Comparison of ENCODE assay signal across 26 mouse cellular contexts in genomic region chr10:18788601-18789000, GRCm38 (mm10). TPM values are rescaled to one million over a fixed set of nuclear protein-coding genes. Genes with fewer than 3 reads are reported as not detected.
DNase-seq lines count a peak whose midpoint lies in the region; ATAC-seq lines count a peak whose summit lies in the region.
"Had no signal": no experiment of that assay in that cellular context is flagged by ENCODE, and none has a peak within 500 bp of the region (broad histone marks: within the 10 kb centered on the region; RNA-seq: fewer than 3 reads in every experiment).

No protein-coding gene starts in this region.

- H3K9me3 ChIP-seq in embryonic facial prominence, embryonic 12.5 days: no peaks in the 10 kb centered on the region
- no peaks in the 10 kb centered on the region for H3K9me3 ChIP-seq in embryonic facial prominence, embryonic 10.5 days
- H3K9me3 ChIP-seq: forebrain, embryonic 13.5 days; forebrain, embryonic 15.5 days had no signal

- H3K27me3 ChIP-seq in embryonic facial prominence, embryonic 12.5 days: no peaks in the 10 kb centered on the region
- H3K27me3 ChIP-seq in embryonic facial prominence, embryonic 10.5 days (replicated peaks; ENCODE audit: low read depth, poor library complexity, severe bottlenecking): no peaks in the 10 kb centered on the region
- H3K27me3 ChIP-seq: CH12.LX; forebrain, embryonic 13.5 days; forebrain, embryonic 15.5 days had no signal

- no peak overlapping the region for H3K4me2 ChIP-seq in embryonic facial prominence, embryonic 12.5 days (replicated peaks)
- H3K4me2 ChIP-seq: forebrain, embryonic 13.5 days; forebrain, embryonic 15.5 days had no signal

- H3K9ac ChIP-seq in embryonic facial prominence, embryonic 12.5 days: no peak overlapping the region
- H3K9ac ChIP-seq: forebrain, embryonic 13.5 days; forebrain, embryonic 15.5 days; forebrain, postnatal 0 days had no signal

- ATAC-seq in embryonic facial prominence, embryonic 12.5 days (ENCODE audit: insufficient number of reproducible peaks, insufficient read depth, low FRiP score, low TSS enrichment): peak; percentile 15; the same call in 1 of the 2 replicates
- no peak for ATAC-seq in megakaryocyte-erythroid progenitor cell, adult 5-6 weeks (replicated peaks; ENCODE audit: low FRiP score, low TSS enrichment, poor library complexity, severe bottlenecking)
- ATAC-seq: activated CD4-positive, CD25-positive, alpha-beta regulatory T cell, adult 4 months; CD4-positive, CD25-positive, alpha-beta regulatory T cell, adult 4 months; forebrain, embryonic 13.5 days; forebrain, embryonic 15.5 days; forebrain, postnatal 0 days had no signal

- no peaks in the 10 kb centered on the region for H3K4me1 ChIP-seq in embryonic facial prominence, embryonic 12.5 days
- H3K4me1 ChIP-seq in embryonic facial prominence, embryonic 10.5 days: no peaks in the 10 kb centered on the region
- H3K4me1 ChIP-seq: forebrain, embryonic 13.5 days; forebrain, embryonic 15.5 days had no signal

- H3K4me3 ChIP-seq in embryonic facial prominence, embryonic 12.5 days: no peak overlapping the region
- no peak overlapping the region for H3K4me3 ChIP-seq in embryonic facial prominence, embryonic 10.5 days
- H3K4me3 ChIP-seq: forebrain, embryonic 13.5 days; forebrain, embryonic 15.5 days had no signal

- no peak overlapping the region for H3K27ac ChIP-seq in embryonic facial prominence, embryonic 12.5 days
- no peak overlapping the region for H3K27ac ChIP-seq in embryonic facial prominence, embryonic 10.5 days (replicated peaks)
- H3K27ac ChIP-seq: forebrain, embryonic 13.5 days; forebrain, embryonic 15.5 days had no signal

- H3K36me3 ChIP-seq in embryonic facial prominence, embryonic 12.5 days: no peaks in the 10 kb centered on the region
- H3K36me3 ChIP-seq in embryonic facial prominence, embryonic 10.5 days (replicated peaks): no peaks in the 10 kb centered on the region
- H3K36me3 ChIP-seq: forebrain, embryonic 15.5 days had no signal

- WGBS in embryonic facial prominence, embryonic 12.5 days: 62% methylated on average over 1 of the region's 1 CpGs
- 73% methylated on average over 1 of the region's 1 CpGs for WGBS in embryonic facial prominence, embryonic 10.5 days

- DNase-seq in embryonic facial prominence, embryonic 10.5 days (ENCODE audit: low spot score): no peak
- DNase-seq in ES-CJ7 (ENCODE audit: low read depth, low spot score) (peak; percentile 53), ZHBTc4 (ENCODE audit: low read depth, low spot score) (peak; percentile 12)
- DNase-seq: adrenal gland, adult 8-10 months; adrenal gland, postnatal 14 days; adrenal gland, postnatal 36 days; B cell, adult 2 months; cerebellum, adult 11-12 months; cerebellum, adult 2 months; cerebellum, adult 9-10 months; cerebellum, postnatal 10 days; cerebellum, postnatal 25 days; forebrain, postnatal 0 days had no signal

RNA-seq across cellular contexts. Expression of gene Gm4922, which starts 2.0 kb away (rescaled TPM):
- polyA plus RNA-seq in embryonic facial prominence, embryonic 12.5 days (2016; fragmentation: Nextera tagmentation; extraction: Ambion mirVana): not detected in 2 replicates
- not detected in 2 replicates for polyA plus RNA-seq in embryonic facial prominence, embryonic 10.5 days (2016; fragmentation: Nextera tagmentation; extraction: Ambion mirVana)
- not detected in 2 replicates for total RNA-seq in megakaryocyte-erythroid progenitor cell, adult 5-6 weeks (2014; fragmentation: Nextera tagmentation)
- total RNA-seq in megakaryocyte-erythroid progenitor cell, adult 5-6 weeks (2017): not detected in 2 replicates
- total RNA-seq: adrenal gland, adult 18-20 months; adrenal gland, adult 8-10 months; adrenal gland, postnatal 14 days; adrenal gland, postnatal 36 days; CH12.LX; ES-E14; forebrain, postnatal 0 days; MEL had no signal
- polyA plus RNA-seq: activated CD4-positive, CD25-positive, alpha-beta regulatory T cell, adult 4 months; CD4-positive, CD25-positive, alpha-beta regulatory T cell, adult 4 months; cerebellum, adult 2 months; cortical plate, adult 2 months; embryonic facial prominence, embryonic 11.5 days; embryonic facial prominence, embryonic 14.5 days; forebrain, embryonic 13.5 days had no signal

RNA-seq across cellular contexts. Expression of gene Arfgef3, which starts 44.9 kb away (rescaled TPM):
- polyA plus RNA-seq in embryonic facial prominence, embryonic 12.5 days (2016; fragmentation: Nextera tagmentation; extraction: Ambion mirVana): 0.89 and 0.90 TPM in 2 replicates
- 0.50 and 0.55 TPM in 2 replicates for polyA plus RNA-seq in embryonic facial prominence, embryonic 10.5 days (2016; fragmentation: Nextera tagmentation; extraction: Ambion mirVana)
- not detected in 2 replicates for total RNA-seq in megakaryocyte-erythroid progenitor cell, adult 5-6 weeks (2014; fragmentation: Nextera tagmentation)
- total RNA-seq in megakaryocyte-erythroid progenitor cell, adult 5-6 weeks (2017): 0.14 TPM in 1 of 2 replicates, not detected in the other
- total RNA-seq: MEL had no signal

RNA-seq across cellular contexts. Expression of gene Perp, which starts 56.2 kb away (rescaled TPM):
- 45.3 and 48.4 TPM in 2 replicates for polyA plus RNA-seq in embryonic facial prominence, embryonic 12.5 days (2016; fragmentation: Nextera tagmentation; extraction: Ambion mirVana)
- polyA plus RNA-seq in embryonic facial prominence, embryonic 10.5 days (2016; fragmentation: Nextera tagmentation; extraction: Ambion mirVana): 33.4 and 34.9 TPM in 2 replicates
- total RNA-seq in megakaryocyte-erythroid progenitor cell, adult 5-6 weeks (2014; fragmentation: Nextera tagmentation): not detected in 2 replicates
- 0.88 and 1.1 TPM in 2 replicates for total RNA-seq in megakaryocyte-erythroid progenitor cell, adult 5-6 weeks (2017)
- total RNA-seq: MEL had no signal
